Mouse (Mus musculus) testis, adult 2 months (tissue): ENCODE measurements at regions not wholly inside any gene's neighbourhood (a gene's known extent, or its start where the extent isn't known, plus 50 kb on each side); places are given as distances from the start of the nearest gene placed in this dataset.
A peak's percentile ranks its signal among the peaks of the same experiment; 100 is the strongest.

ENCODE experiments used
- H3K27ac ChIP-seq: fragments of 200-500 bp; 2 replicates; pipeline ENCODE4 v1.5.1; 2012; ENCODE audit warnings: low read depth, low read length; ENCODE audit not compliant: control insufficient read depth, insufficient read depth
- H3K27me3 ChIP-seq: fragments of 200-500 bp; 2 replicates; pipeline ENCODE4 v1.6.1; 2012; ENCODE audit warnings: mild to moderate bottlenecking, low read length, moderate library complexity; ENCODE audit not compliant: control insufficient read depth, insufficient read depth
- H3K36me3 ChIP-seq: fragments of 200-500 bp; 2 replicates; pipeline ENCODE4 v1.6.1; 2012; ENCODE audit warnings: mild to moderate bottlenecking, low read length; ENCODE audit not compliant: control insufficient read depth, insufficient read depth
- H3K4me1 ChIP-seq: fragments of 200-500 bp; 2 replicates; pipeline ENCODE4 v1.6.1; 2012; ENCODE audit warnings: low read length; ENCODE audit not compliant: control insufficient read depth, insufficient read depth
- H3K4me3 ChIP-seq: fragments of 200-500 bp; 2 replicates; pipeline ENCODE4 v1.5.1; 2012; ENCODE audit warnings: low read depth, mild to moderate bottlenecking, low read length, moderate library complexity, mixed read lengths; ENCODE audit not compliant: control insufficient read depth
- CTCF ChIP-seq: fragments of 200-500 bp; IDR thresholded peaks from 2 replicates; pipeline ENCODE4 v1.5.1; 2012; ENCODE audit warnings: low read depth, mild to moderate bottlenecking, inconsistent platforms, low read length, moderate library complexity; ENCODE audit not compliant: control insufficient read depth, insufficient read depth, insufficient replicate concordance
- POLR2A ChIP-seq: fragments of 200-500 bp; IDR thresholded peaks from 2 replicates; pipeline ENCODE4 v1.6.1; 2012; ENCODE audit warnings: low read depth, mild to moderate bottlenecking, inconsistent platforms, low read length, moderate library complexity; ENCODE audit not compliant: control insufficient read depth

DNA sequence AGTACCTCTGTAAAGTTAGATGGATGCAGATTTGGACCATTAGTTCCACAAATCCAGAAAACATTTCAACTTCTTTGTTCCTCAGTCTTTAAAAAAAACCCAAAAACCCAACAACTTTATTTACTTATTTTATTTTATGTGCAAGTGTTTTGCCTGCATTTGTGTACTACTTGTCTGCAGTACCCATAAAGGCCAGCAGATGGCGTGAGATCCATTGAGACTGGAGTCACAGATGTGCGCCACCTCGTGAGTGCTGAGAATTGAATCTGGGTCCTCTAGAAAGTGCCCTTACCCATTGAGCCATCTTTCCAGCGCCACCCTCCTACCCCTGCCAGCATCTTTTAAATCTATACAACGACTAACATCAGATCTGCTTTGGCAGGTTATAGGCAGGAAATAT lies 53.0 kb downstream of the Gm12689 start:
- TF ChIP-seq POLR2A: no peak
- TF ChIP-seq CTCF: peak; percentile 75; the same call in 1 of the 2 replicates

GRCm38 (mm10) chr4:99353122-99353774 lies 57.5 kb downstream of the Gm12689 start:
- Histone ChIP-seq H3K4me1 (no peaks in the 10 kb centered on the region), H3K27me3 (no peaks in the 10 kb centered on the region), H3K36me3 (no peaks in the 10 kb centered on the region), H3K27ac (no peak overlapping the region), H3K4me3 (no peak overlapping the region)
- no peak for TF ChIP-seq CTCF
- TF ChIP-seq POLR2A: no peak

More for the DNA sequence above, 53.0 kb downstream of the Gm12689 start:
- H3K4me3 ChIP-seq: no peak overlapping the region
- peaks cover 4% of the 10 kb centered on the region for H3K4me1 ChIP-seq
- H3K27ac ChIP-seq: no peak overlapping the region
- no peaks in the 10 kb centered on the region for H3K36me3 ChIP-seq
- no peaks in the 10 kb centered on the region for H3K27me3 ChIP-seq

- Histone ChIP-seq H3K36me3 (no peaks in the 10 kb centered on the region), H3K27ac (no peak overlapping the region), H3K4me1 (no peaks in the 10 kb centered on the region), H3K4me3 (no peak overlapping the region), H3K27me3 (no peaks in the 10 kb centered on the region)
- TF ChIP-seq POLR2A: no peak
- no peak for TF ChIP-seq CTCF
Measured at GRCm38 (mm10) chr4:99354241-99354640, 58.5 kb downstream of the Gm12689 start.

GRCm38 (mm10) chr4:99354835-99355234 lies 59.1 kb downstream of the Gm12689 start:
- no peaks in the 10 kb centered on the region for H3K4me1 ChIP-seq
- H3K36me3 ChIP-seq: no peaks in the 10 kb centered on the region
- no peak for TF ChIP-seq POLR2A
- TF ChIP-seq CTCF: no peak
- H3K4me3 ChIP-seq: no peak overlapping the region
- no peaks in the 10 kb centered on the region for H3K27me3 ChIP-seq
- no peak overlapping the region for H3K27ac ChIP-seq

DNA sequence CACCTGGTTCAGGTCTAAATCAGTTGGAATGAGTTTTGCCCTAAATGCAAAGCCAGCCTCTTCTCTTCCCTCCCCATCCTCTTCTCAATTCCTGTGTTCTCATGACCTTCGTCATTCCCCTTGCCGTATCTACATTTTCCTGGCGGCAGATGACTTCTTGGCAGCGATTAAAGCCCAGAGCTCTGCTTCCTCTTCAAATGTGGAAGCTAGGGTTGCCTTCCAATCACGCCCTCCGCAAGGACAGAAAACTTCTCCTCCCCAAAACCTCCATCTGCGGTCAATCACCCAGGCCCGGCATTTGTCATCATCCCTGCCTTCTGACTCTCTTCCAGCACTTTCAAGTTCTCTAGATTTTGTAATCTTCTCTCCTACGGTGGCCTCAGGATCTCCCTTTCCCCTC lies 72.3 kb downstream of the Gm12689 start:
- Histone ChIP-seq H3K27ac (no peak overlapping the region), H3K4me3 (no peak overlapping the region), H3K27me3 (no peaks in the 10 kb centered on the region), H3K4me1 (no peaks in the 10 kb centered on the region; the same call in 1 of the 2 replicates), H3K36me3 (no peaks in the 10 kb centered on the region)
- no peak for TF ChIP-seq CTCF
- no peak for TF ChIP-seq POLR2A

GRCm38 (mm10) chr4:99371162-99371561 lies 75.5 kb downstream of the Gm12689 start:
- Histone ChIP-seq H3K36me3 (no peaks in the 10 kb centered on the region), H3K27ac (no peak overlapping the region), H3K4me1 (no peaks in the 10 kb centered on the region; the same call in 1 of the 2 replicates), H3K27me3 (no peaks in the 10 kb centered on the region), H3K4me3 (no peak overlapping the region)
- TF ChIP-seq CTCF (no peak), POLR2A (no peak)

GRCm38 (mm10) chr4:99376171-99376570 lies 80.5 kb downstream of the Gm12689 start:
- Histone ChIP-seq H3K27ac (no peak overlapping the region), H3K36me3 (no peaks in the 10 kb centered on the region), H3K4me3 (no peak overlapping the region), H3K27me3 (no peaks in the 10 kb centered on the region), H3K4me1 (no peaks in the 10 kb centered on the region)
- TF ChIP-seq CTCF: no peak
- no peak for TF ChIP-seq POLR2A

- H3K4me3 ChIP-seq: no peak overlapping the region
- no peaks in the 10 kb centered on the region for H3K4me1 ChIP-seq
- H3K36me3 ChIP-seq: no peaks in the 10 kb centered on the region
- no peak overlapping the region for H3K27ac ChIP-seq
- TF ChIP-seq CTCF (no peak), POLR2A (no peak)
- H3K27me3 ChIP-seq: no peaks in the 10 kb centered on the region
Measured at GRCm38 (mm10) chr4:99376911-99377310, 81.2 kb downstream of the Gm12689 start.
